Mouse (Mus musculus) mesoderm, embryonic 11.5 days (tissue): ENCODE results near the gene Neu1.
A peak's percentile ranks its signal among the peaks of the same experiment; 100 is the strongest.

Source experiments
- DNase-seq: peaks from one replicate; pipeline ENCODE4 v3.0.0-alpha.2; 2012; ENCODE audit warnings: low read depth, low spot score

The Neu1 gene

GRCm38 (mm10) chr17:34902895-34903294 is 28.2 kb upstream of the Neu1 start:
- DNase-seq = no peak

GRCm38 (mm10) chr17:34910982-34911381 is 20.1 kb upstream of the Neu1 start:
- no peak for DNase-seq

GRCm38 (mm10) chr17:34911945-34912351 is 19.1 kb upstream of the Neu1 start:
- DNase-seq = peak; percentile 72

- DNase-seq = no peak
Measured at GRCm38 (mm10) chr17:34913930-34914665, 17.0 kb upstream of the Neu1 start, which contains the start of gene Slc44a4. TSS of gene Slc44a4 (plus strand) at chr17:34914466.

GRCm38 (mm10) chr17:34915410-34915831 is 15.6 kb upstream of the Neu1 start:
- no peak for DNase-seq

- no peak for DNase-seq
Measured at GRCm38 (mm10) chr17:34916316-34916715, 14.7 kb upstream of the Neu1 start.

- no peak for DNase-seq
Measured at GRCm38 (mm10) chr17:34917188-34917587, 13.9 kb upstream of the Neu1 start.

- no peak for DNase-seq
Measured at GRCm38 (mm10) chr17:34922939-34923338, 8.1 kb upstream of the Neu1 start.

- DNase-seq = no peak
Measured at GRCm38 (mm10) chr17:34924258-34924657, 6.8 kb upstream of the Neu1 start.

- DNase-seq = no peak
Measured at GRCm38 (mm10) chr17:34927306-34928019, 3.6 kb upstream of the Neu1 start.

GRCm38 (mm10) chr17:34928841-34929240 is 2.2 kb upstream of the Neu1 start:
- no peak for DNase-seq

GRCm38 (mm10) chr17:34931735-34932098 is 664 bp downstream of the Neu1 start:
- no peak for DNase-seq

- DNase-seq = no peak
Measured at GRCm38 (mm10) chr17:34932287-34932686, 1.2 kb downstream of the Neu1 start.

- no peak for DNase-seq
Measured at GRCm38 (mm10) chr17:34934031-34934430, 3.0 kb downstream of the Neu1 start.

- no peak for DNase-seq
Measured at GRCm38 (mm10) chr17:34934830-34935229, 3.8 kb downstream of the Neu1 start.

GRCm38 (mm10) chr17:34937960-34938505 is 7.0 kb downstream of the Neu1 start:
- no peak for DNase-seq

- DNase-seq = no peak
Measured at GRCm38 (mm10) chr17:34941344-34942041, 10.4 kb downstream of the Neu1 start.

GRCm38 (mm10) chr17:34943128-34943815 is 12.2 kb downstream of the Neu1 start:
- no peak for DNase-seq

GRCm38 (mm10) chr17:34944362-34944761 is 13.3 kb downstream of the Neu1 start:
- no peak for DNase-seq

- DNase-seq = no peak
Measured at GRCm38 (mm10) chr17:34946486-34947140, 15.6 kb downstream of the Neu1 start.

- no peak for DNase-seq
Measured at GRCm38 (mm10) chr17:34947606-34948005, 16.6 kb downstream of the Neu1 start.
